Mouse (Mus musculus) midbrain, embryonic 10.5 days (tissue): ENCODE results near the gene Gm21704. TPM values are rescaled to one million over a fixed set of nuclear protein-coding genes. Genes with fewer than 3 reads are reported as not detected.
"Not testable (repeated sequence)": the region's sequence is repeated elsewhere in the genome, so short reads cannot be mapped to it uniquely, and the experiment has no call there.

Experiments
- DNase-seq: peaks from one replicate; pipeline ENCODE4 v3.0.0-alpha.2; 2017; ENCODE audit warnings: low spot score
- H3K27ac ChIP-seq: fragments of 300-500 bp; sonication (generic); replicated peaks from 2 replicates; pipeline ENCODE4 v1.5.1; 2016; ENCODE audit warnings: mild to moderate bottlenecking
- H3K27me3 ChIP-seq: fragments of 300-500 bp; sonication (generic); 2 replicates; pipeline ENCODE4 v1.6.1; 2016; ENCODE audit warnings: low read depth, mild to moderate bottlenecking; ENCODE audit not compliant: poor library complexity, severe bottlenecking
- H3K36me3 ChIP-seq: fragments of 300-500 bp; sonication (generic); 2 replicates; pipeline ENCODE4 v1.6.1; 2016; ENCODE audit warnings: mild to moderate bottlenecking, moderate library complexity
- H3K4me1 ChIP-seq: fragments of 300-500 bp; sonication (generic); 2 replicates; pipeline ENCODE4 v1.6.1; 2016
- H3K4me3 ChIP-seq: fragments of 300-500 bp; sonication (generic); 2 replicates; pipeline ENCODE4 v1.5.1; 2016; ENCODE audit warnings: mild to moderate bottlenecking, moderate library complexity
- H3K9me3 ChIP-seq: fragments of 300-500 bp; sonication (generic); replicated peaks from 2 replicates; pipeline ENCODE4 v1.6.1; 2016; ENCODE audit warnings: mild to moderate bottlenecking
- WGBS: fragments of 180-500 bp; shearing (Covaris S2); methylation state at CpG from one replicate; pipeline ENCODE4 v1.1.7; 2016; 5-methylcytosine and 5-hydroxymethylcytosine counted together
- polyA plus RNA-seq: library from polyadenylated mRNA; unstranded; fragments of >200 nt; fragmentation: Nextera tagmentation; extraction: Ambion mirVana; gene quantifications from 2 replicates; pipeline ENCODE4 v1.2.1, GENCODE M21; 2016

Gene Gm21704
- not detected in 2 replicates for polyA plus RNA-seq

DNA sequence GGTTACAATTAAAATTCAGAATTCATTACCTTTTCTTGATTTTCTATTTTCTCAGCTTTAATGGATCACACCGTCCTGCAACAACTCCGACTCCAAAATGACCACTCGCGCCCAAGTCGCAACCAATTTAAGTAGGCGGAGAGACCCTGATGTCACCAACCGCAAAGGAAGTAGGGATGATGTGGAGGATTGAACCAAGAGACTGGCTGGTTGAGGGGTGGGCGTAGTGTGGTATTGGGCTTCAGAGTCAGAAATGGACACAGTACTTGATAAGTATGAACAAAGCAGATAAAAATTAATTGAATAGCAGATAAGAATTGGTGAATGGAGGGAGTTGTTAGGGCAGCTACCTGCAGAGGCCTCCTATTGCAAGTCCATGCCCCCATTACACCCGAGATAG is at the start of gene Gm21704, which contains the start of gene Gm21708:
Gene Gm21704 (minus strand): TSS at position 101 of the 400 bp plus-strand sequence.
Gene Gm21708 (minus strand): TSS at position 101 of the 400 bp plus-strand sequence.
- H3K9me3 ChIP-seq, DNase-seq, H3K4me1 ChIP-seq, H3K27ac ChIP-seq, H3K36me3 ChIP-seq, H3K27me3 ChIP-seq, H3K4me3 ChIP-seq: not testable (repeated sequence)
- no CpG with 5 or more reads among the region's 9 CpGs for WGBS

DNA sequence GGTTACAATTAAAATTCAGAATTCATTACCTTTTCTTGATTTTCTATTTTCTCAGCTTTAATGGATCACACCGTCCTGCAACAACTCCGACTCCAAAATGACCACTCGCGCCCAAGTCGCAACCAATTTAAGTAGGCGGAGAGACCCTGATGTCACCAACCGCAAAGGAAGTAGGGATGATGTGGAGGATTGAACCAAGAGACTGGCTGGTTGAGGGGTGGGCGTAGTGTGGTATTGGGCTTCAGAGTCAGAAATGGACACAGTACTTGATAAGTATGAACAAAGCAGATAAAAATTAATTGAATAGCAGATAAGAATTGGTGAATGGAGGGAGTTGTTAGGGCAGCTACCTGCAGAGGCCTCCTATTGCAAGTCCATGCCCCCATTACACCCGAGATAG is 64.7 kb downstream of the Gm21704 start, which contains the start of gene Gm21693:
Gene Gm21693 (minus strand): TSS at position 101 of the 400 bp plus-strand sequence.
- not testable (repeated sequence) for H3K36me3 ChIP-seq, DNase-seq, H3K9me3 ChIP-seq, H3K27ac ChIP-seq, H3K4me3 ChIP-seq, H3K27me3 ChIP-seq, H3K4me1 ChIP-seq
- no CpG with 5 or more reads among the region's 9 CpGs for WGBS

DNA sequence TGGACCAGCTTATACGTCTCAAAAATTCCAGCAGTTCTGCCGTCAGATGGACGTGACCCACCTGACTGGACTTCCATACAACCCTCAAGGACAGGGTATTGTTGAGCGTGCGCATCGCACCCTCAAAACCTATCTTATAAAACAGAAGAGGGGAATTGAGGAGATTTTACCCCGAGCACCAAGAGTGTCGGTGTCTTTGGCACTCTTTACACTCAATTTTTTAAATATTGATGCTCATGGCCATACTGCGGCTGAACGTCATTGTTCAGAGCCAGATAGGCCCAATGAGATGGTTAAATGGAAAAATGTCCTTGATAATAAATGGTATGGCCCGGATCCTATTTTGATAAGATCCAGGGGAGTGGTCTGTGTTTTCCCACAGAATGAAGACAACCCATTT is 69.3 kb downstream of the Gm21704 start:
- not testable (repeated sequence) for H3K9me3 ChIP-seq, H3K4me3 ChIP-seq, DNase-seq, H3K27ac ChIP-seq, H3K27me3 ChIP-seq, H3K4me1 ChIP-seq, H3K36me3 ChIP-seq
- no CpG with 5 or more reads among the region's 11 CpGs for WGBS

Other genes starting within 250 kb of the Gm21704 start
- gene Gm21677, start 103.7 kb downstream of the Gm21704 start, polyA plus RNA-seq = not detected in 2 replicates
- not detected in 2 replicates for gene Gm21693, start 64.8 kb downstream of the Gm21704 start, polyA plus RNA-seq
- not detected in 2 replicates for gene Gm21708, start within 50 bp of the Gm21704 start, polyA plus RNA-seq